Mouse (Mus musculus): Measurements from ENCODE around the gene Tcap. TPM values are rescaled to one million over a fixed set of nuclear protein-coding genes. Genes with fewer than 3 reads are reported as not detected.

The Tcap gene
- polyA plus RNA-seq, 1 experiment from 2014 or later, result 0.44 TPM

DNA sequence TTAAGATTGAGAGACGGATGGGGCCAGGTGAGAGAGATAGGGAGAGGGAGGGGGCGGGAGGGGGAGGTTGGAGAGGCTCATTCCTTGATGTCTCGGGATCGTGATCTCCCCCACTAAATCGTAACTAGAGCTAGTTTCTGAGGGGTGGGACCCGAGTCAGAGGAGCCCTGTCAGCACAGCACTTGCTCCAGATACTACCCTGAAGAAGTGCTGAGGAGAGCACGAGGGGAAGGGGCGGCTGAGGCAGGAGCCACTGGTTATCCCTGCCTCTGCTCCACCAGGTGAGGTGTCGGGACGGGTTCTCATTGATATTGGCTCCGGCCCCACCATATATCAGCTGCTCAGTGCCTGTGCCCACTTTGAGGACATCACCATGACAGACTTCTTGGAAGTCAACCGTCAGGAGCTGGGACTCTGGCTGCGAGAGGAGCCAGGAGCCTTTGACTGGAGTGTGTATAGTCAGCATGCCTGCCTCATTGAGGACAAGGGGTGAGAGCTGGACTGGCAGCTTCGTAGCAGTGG lies 3.5 kb downstream of the Tcap start:
- WGBS, result 55% methylated on average over 14 of the region's 14 CpGs
- no peaks in the 10 kb centered on the region for H3K4me1 ChIP-seq (replicated peaks; ENCODE audit: control insufficient read depth, insufficient read depth, low read length)
- no peak for ATAC-seq
- peaks cover 18% of the 10 kb centered on the region; the same call in 1 of the 2 replicates for H3K27me3 ChIP-seq (replicated peaks; ENCODE audit: control insufficient read depth, insufficient read depth, low read length)
- no peaks in the 10 kb centered on the region for H3K36me3 ChIP-seq (ENCODE audit: control insufficient read depth, insufficient read depth)
- no peak overlapping the region for H3K27ac ChIP-seq (ENCODE audit: low read depth, low read length)
- TF ChIP-seq CTCF (IDR thresholded peaks at IDR 0.05; ENCODE audit: low read depth), result no peak
- no peak overlapping the region for H3K9ac ChIP-seq (ENCODE audit: low read depth, low read length)
- no peaks in the 10 kb centered on the region for H3K9me3 ChIP-seq (ENCODE audit: control insufficient read depth)
- no peak overlapping the region for H3K4me2 ChIP-seq (replicated peaks; ENCODE audit: low read depth)
- H3K4me3 ChIP-seq (ENCODE audit: low read depth, low read length), result no peak overlapping the region

GRCm38 (mm10) chr11:98388282-98388681 lies 4.7 kb downstream of the Tcap start:
- H3K9ac ChIP-seq (ENCODE audit: low read depth, low read length), result no peak overlapping the region
- no peak overlapping the region for H3K27ac ChIP-seq (ENCODE audit: low read depth, low read length)
- 77% methylated on average over 10 of the region's 10 CpGs for WGBS
- no peak for ATAC-seq
- peaks cover 18% of the 10 kb centered on the region; the same call in 1 of the 2 replicates for H3K27me3 ChIP-seq (replicated peaks; ENCODE audit: control insufficient read depth, insufficient read depth, low read length)
- H3K4me3 ChIP-seq (ENCODE audit: low read depth, low read length), result no peak overlapping the region
- H3K4me2 ChIP-seq (replicated peaks; ENCODE audit: low read depth), result no peak overlapping the region
- peaks cover 4% of the 10 kb centered on the region; the same call in 1 of the 2 replicates for H3K4me1 ChIP-seq (replicated peaks; ENCODE audit: control insufficient read depth, insufficient read depth, low read length)
- TF ChIP-seq CTCF (IDR thresholded peaks at IDR 0.05; ENCODE audit: low read depth), result no peak
- H3K9me3 ChIP-seq (ENCODE audit: control insufficient read depth), result no peaks in the 10 kb centered on the region
- no peaks in the 10 kb centered on the region for H3K36me3 ChIP-seq (ENCODE audit: control insufficient read depth, insufficient read depth)

GRCm38 (mm10) chr11:98389221-98389780 lies 5.7 kb downstream of the Tcap start:
- 28% methylated on average over 9 of the region's 9 CpGs for WGBS
- no peak for ATAC-seq

GRCm38 (mm10) chr11:98390141-98390540 lies 6.5 kb downstream of the Tcap start:
- no peak for ATAC-seq
- H3K27me3 ChIP-seq (replicated peaks; ENCODE audit: control insufficient read depth, insufficient read depth, low read length), result peaks cover 18% of the 10 kb centered on the region; the same call in 1 of the 2 replicates

More at GRCm38 (mm10) chr11:98389221-98389780, 5.7 kb downstream of the Tcap start:
- no peak overlapping the region for H3K4me3 ChIP-seq (ENCODE audit: low read depth, low read length)
- H3K9ac ChIP-seq (ENCODE audit: low read depth, low read length), result no peak overlapping the region
- H3K27me3 ChIP-seq (replicated peaks; ENCODE audit: control insufficient read depth, insufficient read depth, low read length), result peaks cover 18% of the 10 kb centered on the region; the same call in 1 of the 2 replicates
- TF ChIP-seq CTCF (IDR thresholded peaks at IDR 0.05; ENCODE audit: low read depth), result peak; percentile 81
- H3K27ac ChIP-seq (ENCODE audit: low read depth, low read length), result no peak overlapping the region
- no peaks in the 10 kb centered on the region for H3K9me3 ChIP-seq (ENCODE audit: control insufficient read depth)
- no peaks in the 10 kb centered on the region for H3K36me3 ChIP-seq (ENCODE audit: control insufficient read depth, insufficient read depth)
- no peak overlapping the region for H3K4me2 ChIP-seq (replicated peaks; ENCODE audit: low read depth)
- peaks cover 5% of the 10 kb centered on the region; the same call in 1 of the 2 replicates for H3K4me1 ChIP-seq (replicated peaks; ENCODE audit: control insufficient read depth, insufficient read depth, low read length)

GRCm38 (mm10) chr11:98392034-98392433 lies 8.4 kb downstream of the Tcap start:
- no peak overlapping the region for H3K4me2 ChIP-seq (replicated peaks; ENCODE audit: low read depth)
- ATAC-seq, result no peak
- H3K27ac ChIP-seq (ENCODE audit: low read depth, low read length), result no peak overlapping the region
- no peak overlapping the region for H3K9ac ChIP-seq (ENCODE audit: low read depth, low read length)
- no peak overlapping the region for H3K4me3 ChIP-seq (ENCODE audit: low read depth, low read length)
- peaks cover 9% of the 10 kb centered on the region; the same call in 1 of the 2 replicates for H3K4me1 ChIP-seq (replicated peaks; ENCODE audit: control insufficient read depth, insufficient read depth, low read length)
- WGBS, result 19% methylated on average over 7 of the region's 8 CpGs
- H3K36me3 ChIP-seq (ENCODE audit: control insufficient read depth, insufficient read depth), result no peaks in the 10 kb centered on the region
- TF ChIP-seq CTCF (IDR thresholded peaks at IDR 0.05; ENCODE audit: low read depth), result no peak
- H3K9me3 ChIP-seq (ENCODE audit: control insufficient read depth), result no peaks in the 10 kb centered on the region
- peaks cover 10% of the 10 kb centered on the region; the same call in 1 of the 2 replicates for H3K27me3 ChIP-seq (replicated peaks; ENCODE audit: control insufficient read depth, insufficient read depth, low read length)

More at GRCm38 (mm10) chr11:98390141-98390540, 6.5 kb downstream of the Tcap start:
- Histone ChIP-seq H3K36me3 (ENCODE audit: control insufficient read depth, insufficient read depth) (no peaks in the 10 kb centered on the region), H3K27ac (ENCODE audit: low read depth, low read length) (no peak overlapping the region), H3K9ac (ENCODE audit: low read depth, low read length) (no peak overlapping the region), H3K9me3 (ENCODE audit: control insufficient read depth) (no peaks in the 10 kb centered on the region), H3K4me3 (ENCODE audit: low read depth, low read length) (no peak overlapping the region), H3K4me1 (replicated peaks; ENCODE audit: control insufficient read depth, insufficient read depth, low read length) (peaks cover 5% of the 10 kb centered on the region; the same call in 1 of the 2 replicates), H3K4me2 (replicated peaks; ENCODE audit: low read depth) (no peak overlapping the region)
- WGBS, result 63% methylated on average over 12 of the region's 12 CpGs
- no peak for TF ChIP-seq CTCF (IDR thresholded peaks at IDR 0.05; ENCODE audit: low read depth)

GRCm38 (mm10) chr11:98392645-98393044 lies 9.0 kb downstream of the Tcap start:
- no peak for ATAC-seq
- 24% methylated on average over 4 of the region's 4 CpGs for WGBS
- H3K4me2 ChIP-seq (replicated peaks; ENCODE audit: low read depth), result 0 out of 2 replicates have a peak overlapping the region, but pooled peaks have one; percentile 13

More at GRCm38 (mm10) chr11:98392645-98393044, 9.0 kb downstream of the Tcap start:
- H3K27ac ChIP-seq (ENCODE audit: low read depth, low read length), result peak overlapping the region; percentile 54; the same call in 1 of the 2 replicates
- H3K4me3 ChIP-seq (ENCODE audit: low read depth, low read length), result no peak overlapping the region
- H3K9me3 ChIP-seq (ENCODE audit: control insufficient read depth), result no peaks in the 10 kb centered on the region
- peaks cover 2% of the 10 kb centered on the region; the same call in 1 of the 2 replicates for H3K36me3 ChIP-seq (ENCODE audit: control insufficient read depth, insufficient read depth)
- H3K9ac ChIP-seq (ENCODE audit: low read depth, low read length), result no peak overlapping the region
- H3K4me1 ChIP-seq (replicated peaks; ENCODE audit: control insufficient read depth, insufficient read depth, low read length), result peaks cover 9% of the 10 kb centered on the region; the same call in 1 of the 2 replicates
- H3K27me3 ChIP-seq (replicated peaks; ENCODE audit: control insufficient read depth, insufficient read depth, low read length), result peaks cover 4% of the 10 kb centered on the region; the same call in 1 of the 2 replicates
- TF ChIP-seq CTCF (IDR thresholded peaks at IDR 0.05; ENCODE audit: low read depth), result no peak
